Mouse (Mus musculus): ENCODE results near the gene Mylk. TPM values are rescaled to one million over a fixed set of nuclear protein-coding genes. Genes with fewer than 3 reads are reported as not detected.

The Mylk gene
- polyA plus RNA-seq, 1 experiment from 2014 or later = 97.3 TPM

GRCm38 (mm10) chr16:34748081-34748720 lies 3.2 kb downstream of the Mylk start:
- Histone ChIP-seq H3K36me3 (no peaks in the 10 kb centered on the region), H3K27me3 (peaks cover 23% of the 10 kb centered on the region), H3K4me2 (peak overlapping the region; percentile 13; the same call in 1 of the 2 replicates), H3K9ac (no peak overlapping the region), H3K9me3 (replicated peaks) (no peaks in the 10 kb centered on the region), H3K4me1 (peaks cover 49% of the 10 kb centered on the region), H3K27ac (peak overlapping the region; percentile 14; the same call in 1 of the 2 replicates), H3K4me3 (replicated peaks) (no peak overlapping the region)
- WGBS = 22% methylated on average over 11 of the region's 11 CpGs
- ATAC-seq (replicated peaks; ENCODE audit: low FRiP score) = no peak

DNA sequence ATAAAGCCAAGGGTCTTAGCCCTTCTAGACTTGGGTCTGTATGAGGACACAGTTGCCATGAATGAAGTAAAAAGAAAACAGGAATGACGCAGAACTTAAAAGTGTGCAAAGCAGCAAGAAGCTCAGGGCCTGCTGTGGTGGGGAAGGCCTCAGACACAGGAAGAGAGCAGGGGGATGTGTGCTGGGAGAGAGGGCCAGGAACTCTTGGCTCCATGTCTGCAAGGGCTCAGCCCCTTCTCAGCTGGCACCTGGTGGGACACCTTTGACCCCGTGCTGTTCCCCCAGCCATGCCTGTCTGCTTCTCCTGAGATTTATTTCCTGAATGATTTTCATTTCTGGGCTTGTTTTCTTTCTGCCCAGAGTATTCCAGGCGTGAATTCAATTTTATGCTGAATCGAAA lies 4.5 kb downstream of the Mylk start:
- ATAC-seq (replicated peaks; ENCODE audit: low FRiP score) = no peak
- no peak overlapping the region for H3K4me2 ChIP-seq
- H3K4me1 ChIP-seq = peaks cover 50% of the 10 kb centered on the region
- no peak overlapping the region for H3K4me3 ChIP-seq (replicated peaks)
- H3K27me3 ChIP-seq = peaks cover 11% of the 10 kb centered on the region
- WGBS = 54% methylated on average over 4 of the region's 4 CpGs
- no peak overlapping the region for H3K27ac ChIP-seq
- H3K9ac ChIP-seq = no peak overlapping the region
- H3K36me3 ChIP-seq = no peaks in the 10 kb centered on the region
- no peaks in the 10 kb centered on the region for H3K9me3 ChIP-seq (replicated peaks)

GRCm38 (mm10) chr16:34752026-34752425 lies 7.0 kb downstream of the Mylk start:
- H3K9me3 ChIP-seq (replicated peaks) = no peaks in the 10 kb centered on the region
- H3K4me1 ChIP-seq = peaks cover 47% of the 10 kb centered on the region
- peak overlapping the region; percentile 25 for H3K27ac ChIP-seq
- no peaks in the 10 kb centered on the region for H3K36me3 ChIP-seq
- WGBS = 24% methylated on average over 3 of the region's 3 CpGs
- no peak for ATAC-seq (replicated peaks; ENCODE audit: low FRiP score)
- H3K4me3 ChIP-seq (replicated peaks) = no peak overlapping the region
- H3K4me2 ChIP-seq = no peak overlapping the region
- no peaks in the 10 kb centered on the region; the same call in 1 of the 2 replicates for H3K27me3 ChIP-seq
- no peak overlapping the region for H3K9ac ChIP-seq

- H3K4me1 ChIP-seq = peaks cover 53% of the 10 kb centered on the region
- no peak overlapping the region for H3K4me3 ChIP-seq (replicated peaks)
- 81% methylated on average over 3 of the region's 3 CpGs for WGBS
Measured at GRCm38 (mm10) chr16:34752977-34753376, 8.0 kb downstream of the Mylk start.

GRCm38 (mm10) chr16:34756991-34757390 lies 12.0 kb downstream of the Mylk start:
- Histone ChIP-seq H3K27me3 (no peaks in the 10 kb centered on the region), H3K4me1 (peaks cover 25% of the 10 kb centered on the region), H3K36me3 (no peaks in the 10 kb centered on the region), H3K27ac (no peak overlapping the region), H3K4me3 (replicated peaks) (no peak overlapping the region), H3K9me3 (replicated peaks) (no peaks in the 10 kb centered on the region), H3K4me2 (no peak overlapping the region), H3K9ac (no peak overlapping the region)
- 66% methylated on average over 7 of the region's 7 CpGs for WGBS
- ATAC-seq (replicated peaks; ENCODE audit: low FRiP score) = no peak

More at GRCm38 (mm10) chr16:34752977-34753376, 8.0 kb downstream of the Mylk start:
- ATAC-seq (replicated peaks; ENCODE audit: low FRiP score) = no peak
- no peaks in the 10 kb centered on the region; the same call in 1 of the 2 replicates for H3K27me3 ChIP-seq
- H3K9me3 ChIP-seq (replicated peaks) = no peaks in the 10 kb centered on the region
- no peak overlapping the region for H3K4me2 ChIP-seq
- H3K9ac ChIP-seq = no peak overlapping the region
- no peak overlapping the region for H3K27ac ChIP-seq
- H3K36me3 ChIP-seq = no peaks in the 10 kb centered on the region

DNA sequence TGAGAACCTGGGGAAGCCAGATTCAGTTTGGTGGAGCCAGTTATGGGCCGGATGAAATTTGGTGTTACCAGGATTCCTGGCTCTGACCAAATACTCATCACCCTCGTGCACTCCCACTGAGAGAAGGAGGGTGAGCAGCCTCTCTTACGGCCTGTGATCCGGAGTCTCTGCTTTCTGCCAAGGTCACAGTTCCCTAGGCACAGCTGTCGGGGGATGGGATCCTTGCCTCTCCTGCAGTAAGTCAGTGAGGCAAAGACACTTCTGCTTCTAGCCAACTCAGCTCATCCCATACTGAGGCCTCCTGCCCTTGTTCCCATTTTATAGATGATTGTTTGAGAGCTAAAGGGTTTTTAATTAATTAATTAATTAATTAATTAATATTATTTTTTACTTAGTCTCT lies 13.2 kb downstream of the Mylk start:
- H3K4me1 ChIP-seq = peaks cover 23% of the 10 kb centered on the region
- H3K36me3 ChIP-seq = no peaks in the 10 kb centered on the region
- WGBS = 35% methylated on average over 5 of the region's 5 CpGs
- H3K27me3 ChIP-seq = no peaks in the 10 kb centered on the region
- H3K27ac ChIP-seq = 0 out of 2 replicates have a peak overlapping the region, but pooled peaks have one; percentile 22
- no peak overlapping the region for H3K4me3 ChIP-seq (replicated peaks)
- H3K9me3 ChIP-seq (replicated peaks) = no peaks in the 10 kb centered on the region
- ATAC-seq (replicated peaks; ENCODE audit: low FRiP score) = peak; percentile 69
- H3K4me2 ChIP-seq = no peak overlapping the region
- H3K9ac ChIP-seq = no peak overlapping the region

DNA sequence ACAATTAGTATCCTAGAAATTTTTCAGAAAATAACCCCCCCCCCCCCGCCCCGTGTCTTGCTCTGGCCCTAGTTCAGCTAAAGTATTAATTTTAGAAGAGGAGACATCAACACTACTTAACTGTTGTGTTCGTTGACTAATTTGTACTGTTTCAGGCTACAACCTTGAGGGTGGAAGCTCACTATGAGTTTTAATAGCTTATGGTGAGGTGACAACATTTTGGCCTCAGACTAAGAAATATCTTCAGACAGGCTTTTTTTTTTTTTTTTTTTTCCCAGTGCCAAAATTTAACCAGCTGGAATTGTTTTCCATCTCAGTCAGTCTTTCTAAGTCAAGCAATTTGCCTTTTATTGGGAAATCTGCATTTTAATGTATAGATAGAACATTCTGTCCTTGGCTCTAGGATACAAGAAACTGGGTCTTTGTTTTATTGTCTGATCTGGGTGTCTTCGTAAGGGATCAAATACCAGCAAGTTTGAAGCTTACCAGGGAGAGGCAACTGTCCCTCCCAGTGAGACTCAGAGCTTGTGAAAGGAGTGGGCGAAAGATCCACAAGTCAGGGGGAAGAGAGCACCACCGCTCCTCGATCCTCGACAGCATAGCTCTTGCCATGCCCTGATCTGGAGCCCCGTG lies 19.1 kb downstream of the Mylk start:
- Histone ChIP-seq H3K9ac (no peak overlapping the region), H3K36me3 (no peaks in the 10 kb centered on the region), H3K4me1 (peaks cover 6% of the 10 kb centered on the region), H3K27me3 (no peaks in the 10 kb centered on the region), H3K9me3 (replicated peaks) (no peaks in the 10 kb centered on the region), H3K4me3 (replicated peaks) (no peak overlapping the region), H3K27ac (no peak overlapping the region), H3K4me2 (no peak overlapping the region)
- ATAC-seq (replicated peaks; ENCODE audit: low FRiP score) = no peak
- 84% methylated on average over 9 of the region's 9 CpGs for WGBS

GRCm38 (mm10) chr16:34765666-34766065 lies 20.7 kb downstream of the Mylk start:
- Histone ChIP-seq H3K4me3 (replicated peaks) (no peak overlapping the region), H3K4me2 (no peak overlapping the region), H3K9me3 (replicated peaks) (no peaks in the 10 kb centered on the region), H3K4me1 (peaks cover 6% of the 10 kb centered on the region), H3K36me3 (no peaks in the 10 kb centered on the region), H3K27ac (no peak overlapping the region), H3K9ac (no peak overlapping the region), H3K27me3 (no peaks in the 10 kb centered on the region)
- 77% methylated on average over 1 of the region's 1 CpGs for WGBS
- no peak for ATAC-seq (replicated peaks; ENCODE audit: low FRiP score)

DNA sequence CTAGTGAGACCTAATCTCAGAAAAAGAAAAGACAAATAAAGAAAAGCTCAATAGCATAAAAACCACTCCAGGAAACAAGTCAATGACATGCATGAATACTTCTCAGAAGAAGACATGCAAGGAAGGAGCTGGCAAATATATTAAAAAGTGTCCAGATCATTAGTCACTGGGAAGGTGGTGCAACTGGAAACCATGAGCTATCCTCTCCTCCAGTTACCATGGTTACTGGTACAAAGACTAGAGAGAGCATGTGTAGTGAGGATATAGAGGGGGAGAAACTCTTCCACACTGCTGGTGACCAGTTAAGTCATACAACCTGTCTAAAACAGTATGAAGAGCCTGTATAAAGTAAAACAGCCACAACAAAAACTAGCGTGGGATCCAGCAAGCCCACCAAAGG lies 21.2 kb downstream of the Mylk start:
- Histone ChIP-seq H3K36me3 (no peaks in the 10 kb centered on the region), H3K4me2 (no peak overlapping the region), H3K27ac (no peak overlapping the region), H3K27me3 (no peaks in the 10 kb centered on the region), H3K9me3 (replicated peaks) (no peaks in the 10 kb centered on the region), H3K4me3 (replicated peaks) (no peak overlapping the region), H3K9ac (no peak overlapping the region), H3K4me1 (peaks cover 6% of the 10 kb centered on the region)
- 78% methylated on average over 1 of the region's 1 CpGs for WGBS
- ATAC-seq (replicated peaks; ENCODE audit: low FRiP score) = peak; percentile 46; the same call in 1 of the 2 replicates

- no peaks in the 10 kb centered on the region for H3K9me3 ChIP-seq (replicated peaks)
- 94% methylated on average over 2 of the region's 2 CpGs for WGBS
- no peak overlapping the region for H3K9ac ChIP-seq
- no peak overlapping the region for H3K27ac ChIP-seq
- peaks cover 6% of the 10 kb centered on the region for H3K4me1 ChIP-seq
- H3K36me3 ChIP-seq = no peaks in the 10 kb centered on the region
- no peak for ATAC-seq (replicated peaks; ENCODE audit: low FRiP score)
- H3K4me3 ChIP-seq (replicated peaks) = no peak overlapping the region
- no peaks in the 10 kb centered on the region for H3K27me3 ChIP-seq
- no peak overlapping the region for H3K4me2 ChIP-seq
Measured at GRCm38 (mm10) chr16:34767443-34767842, 22.4 kb downstream of the Mylk start.

DNA sequence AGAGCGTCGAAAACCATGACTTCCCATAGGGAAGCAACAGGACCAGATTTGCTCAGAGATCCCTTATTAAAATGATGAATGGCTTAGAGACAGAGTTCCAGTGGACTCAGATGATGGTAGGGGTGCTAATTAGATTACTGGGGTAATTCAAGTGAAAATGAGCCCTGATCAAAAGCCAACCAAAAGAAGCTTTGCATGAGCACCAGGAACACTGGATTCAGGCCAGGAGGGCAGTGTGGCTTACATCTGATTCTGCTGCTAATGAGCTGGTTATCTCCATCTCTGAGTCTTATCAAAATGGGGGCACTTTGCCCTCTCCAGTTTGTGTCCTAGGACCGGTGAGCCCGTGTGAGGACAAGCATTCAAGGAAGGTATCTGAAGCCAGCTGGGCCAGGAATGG lies 23.4 kb downstream of the Mylk start:
- H3K4me1 ChIP-seq = peaks cover 6% of the 10 kb centered on the region
- ATAC-seq (replicated peaks; ENCODE audit: low FRiP score) = no peak
- 75% methylated on average over 4 of the region's 4 CpGs for WGBS
- H3K4me3 ChIP-seq (replicated peaks) = no peak overlapping the region
- no peak overlapping the region for H3K27ac ChIP-seq
- H3K36me3 ChIP-seq = no peaks in the 10 kb centered on the region
- no peaks in the 10 kb centered on the region for H3K9me3 ChIP-seq (replicated peaks)
- H3K4me2 ChIP-seq = no peak overlapping the region
- no peak overlapping the region for H3K9ac ChIP-seq
- no peaks in the 10 kb centered on the region for H3K27me3 ChIP-seq

GRCm38 (mm10) chr16:34770127-34770526 lies 25.1 kb downstream of the Mylk start:
- no peak overlapping the region for H3K27ac ChIP-seq

More at GRCm38 (mm10) chr16:34770127-34770526, 25.1 kb downstream of the Mylk start:
- ATAC-seq (replicated peaks; ENCODE audit: low FRiP score) = no peak
- H3K9ac ChIP-seq = no peak overlapping the region
- H3K4me1 ChIP-seq = peaks cover 6% of the 10 kb centered on the region
- H3K4me3 ChIP-seq (replicated peaks) = no peak overlapping the region
- WGBS = 86% methylated on average over 4 of the region's 4 CpGs
- no peaks in the 10 kb centered on the region for H3K27me3 ChIP-seq
- H3K9me3 ChIP-seq (replicated peaks) = no peaks in the 10 kb centered on the region
- H3K4me2 ChIP-seq = no peak overlapping the region
- no peaks in the 10 kb centered on the region for H3K36me3 ChIP-seq

All from kidney, embryonic 15.5 days (tissue).